Mouse (Mus musculus) T-helper 1 cell (primary cell): Measurements from ENCODE around the gene Amn.

Experiments used
- in situ Hi-C: fragments of 300-600 bp; cut with MboI, MseI; formaldehyde crosslinking; loops from one replicate; pipeline ENCODE4 v1.15.1; 2025; ENCODE audit warnings: high pct_unique_total_duplicates

The Amn gene

DNA sequence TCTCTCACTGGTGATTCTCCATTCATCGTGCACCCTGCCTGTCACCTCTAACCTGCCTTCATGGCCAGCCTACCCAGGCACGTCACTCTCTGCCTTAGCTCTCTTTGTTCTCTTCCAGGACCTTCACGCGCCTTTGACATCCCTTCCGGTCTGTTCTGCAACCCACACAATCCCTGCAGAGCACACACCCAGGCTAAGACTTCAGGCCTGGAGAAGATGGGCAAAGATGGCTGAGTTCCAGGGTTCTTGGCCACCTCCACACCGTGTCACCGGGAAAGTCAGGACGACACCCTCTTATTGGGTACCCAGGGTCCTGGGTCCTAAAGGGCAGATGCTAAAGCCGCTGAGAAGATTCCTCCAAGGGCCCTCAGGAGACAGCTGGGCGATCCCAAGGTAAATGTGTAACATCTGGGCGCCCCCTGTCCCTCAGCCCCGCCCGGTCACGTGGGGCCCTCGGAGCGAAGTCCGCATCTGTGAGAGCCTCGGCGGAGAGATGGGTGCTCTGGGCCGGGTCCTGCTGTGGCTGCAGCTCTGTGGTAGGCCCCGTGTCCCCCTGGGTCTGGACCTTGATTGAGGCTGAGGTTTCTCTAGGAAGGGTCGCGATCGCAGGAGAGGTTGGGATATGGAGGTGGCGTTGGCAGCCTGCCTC is at the start of gene Amn:
Gene Amn, plus strand, starts transcription at position 467 of the 649 bp plus-strand sequence.
- in situ Hi-C loops: no loop called here

DNA sequence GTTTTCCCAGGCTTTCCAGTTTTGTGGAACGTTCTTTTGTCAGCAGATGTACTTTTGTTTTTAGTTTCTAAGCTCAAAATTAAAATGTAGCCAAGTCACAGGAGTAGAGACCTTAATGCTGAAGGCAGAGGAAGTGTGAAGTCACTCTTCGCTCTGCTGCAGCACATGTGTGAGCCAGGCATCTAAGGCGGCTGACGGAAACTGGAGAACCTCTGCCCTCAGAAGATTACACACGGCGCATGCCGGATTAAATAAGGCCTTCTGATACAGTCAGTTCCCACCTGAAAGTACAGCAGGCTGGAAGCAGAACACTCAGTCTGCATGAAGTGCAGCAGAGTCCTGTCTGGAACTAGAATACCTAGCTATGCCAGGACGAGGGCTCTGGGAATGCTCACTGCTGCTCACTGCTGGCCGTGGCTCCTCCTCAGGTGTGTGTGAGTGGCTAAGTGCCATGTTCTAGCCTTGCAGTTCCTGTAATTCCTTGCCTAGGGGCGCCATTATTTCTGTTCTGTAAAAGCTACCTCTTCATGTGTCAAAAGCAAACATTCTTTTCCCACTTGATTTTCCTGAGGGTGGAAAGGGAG is 45.6 kb upstream of the Amn start:
- in situ Hi-C loops: no loop called here

DNA sequence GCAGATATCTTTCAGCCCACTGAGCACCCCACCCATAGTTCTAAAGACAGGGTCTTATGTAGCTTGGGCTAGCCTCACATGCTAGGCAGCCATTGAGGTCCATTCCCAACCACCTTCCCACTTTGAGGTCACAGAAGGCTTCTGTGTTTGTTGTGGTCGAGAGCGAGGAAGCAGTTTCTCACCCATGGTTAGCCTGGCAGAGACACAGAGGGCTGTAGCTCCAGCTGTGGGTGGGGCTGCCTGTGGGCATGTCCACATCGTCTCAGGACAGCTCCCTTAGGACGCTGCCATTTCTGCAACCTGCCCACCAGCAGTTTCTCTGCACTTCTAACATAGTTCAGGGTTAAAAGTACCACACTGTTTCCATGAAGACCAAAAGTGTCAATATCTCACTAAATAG is 43.5 kb upstream of the Amn start:
- in situ Hi-C loops: no loop called here

DNA sequence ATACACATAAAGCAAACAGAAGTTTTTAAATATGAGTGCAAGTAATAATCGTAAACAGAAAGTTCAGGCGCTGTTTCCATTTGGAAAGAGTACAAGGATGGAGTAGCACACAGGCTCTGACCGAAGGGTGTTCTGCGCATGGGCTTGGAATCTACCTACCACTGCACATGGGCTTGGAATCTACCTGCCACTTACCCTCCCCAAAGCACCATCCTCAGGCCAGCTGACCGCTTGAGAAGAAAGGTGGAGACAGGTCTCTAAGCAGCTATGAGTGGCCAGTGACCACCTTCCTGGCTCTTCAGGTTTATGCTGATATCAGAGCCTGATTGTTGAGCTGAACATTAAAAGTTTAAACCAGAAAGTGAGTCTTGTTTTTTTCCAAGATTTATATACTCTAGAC is 42.4 kb upstream of the Amn start:
- in situ Hi-C loops: no loop called here

DNA sequence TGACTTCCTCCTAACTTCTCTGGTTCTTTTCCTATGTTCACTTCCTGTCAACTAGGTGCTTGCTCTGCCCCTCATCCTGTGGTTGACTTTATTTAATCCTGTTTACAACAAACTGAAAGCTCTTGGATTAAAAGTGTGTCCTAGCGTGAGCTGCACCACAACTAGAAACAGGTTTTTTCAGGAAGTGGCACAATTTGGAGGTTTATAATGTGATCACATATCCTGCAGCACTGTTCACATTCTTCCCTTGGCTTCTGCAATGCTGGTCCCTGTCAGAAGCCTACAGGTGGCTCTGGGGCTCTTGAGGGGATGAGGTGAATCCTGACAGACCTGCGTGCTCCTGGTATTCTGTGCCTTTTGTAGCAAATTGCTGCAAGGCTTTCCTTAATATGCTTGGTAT is 40.1 kb upstream of the Amn start:
- in situ Hi-C loops: no loop called here

DNA sequence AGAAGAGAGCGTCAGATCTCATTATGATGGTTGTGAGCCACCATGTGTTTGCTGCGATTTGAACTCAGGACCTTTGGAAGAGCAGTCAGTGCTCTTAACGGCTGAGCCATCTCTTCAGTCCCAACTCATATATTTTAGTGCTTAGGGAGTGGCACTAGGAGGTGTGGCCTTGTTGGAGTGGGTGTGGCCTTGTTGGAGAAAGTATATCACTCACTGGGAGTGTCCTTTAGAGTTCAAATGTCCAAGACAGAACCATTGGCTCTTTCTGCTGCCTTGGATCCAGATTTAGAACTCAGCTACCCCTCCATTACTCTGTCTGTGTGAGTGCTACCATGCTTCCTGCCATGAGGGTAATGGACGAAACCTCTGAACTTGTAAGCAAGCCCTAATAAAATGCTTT is 37.1 kb upstream of the Amn start:
- in situ Hi-C loops: no loop called here

DNA sequence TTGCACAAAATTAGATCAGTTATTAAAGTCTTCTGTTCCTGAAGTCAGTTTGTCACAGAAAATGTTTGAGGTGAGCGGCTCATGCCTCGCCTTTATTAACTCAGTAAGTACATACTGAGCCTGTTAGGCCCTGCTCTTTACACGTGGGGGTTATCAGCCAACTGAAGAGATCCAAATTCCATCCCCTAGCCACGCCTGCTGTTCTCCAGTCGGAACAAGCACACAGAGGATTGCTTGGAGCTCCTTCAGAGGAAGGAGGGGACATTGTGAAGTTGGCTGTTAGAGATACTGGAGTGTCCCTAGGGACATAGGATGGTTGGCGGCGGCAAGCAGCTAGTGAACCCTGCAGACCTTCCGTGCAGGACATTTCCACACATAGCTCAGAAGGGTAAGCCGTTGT is 36.5 kb upstream of the Amn start:
- in situ Hi-C loops: no loop called here

DNA sequence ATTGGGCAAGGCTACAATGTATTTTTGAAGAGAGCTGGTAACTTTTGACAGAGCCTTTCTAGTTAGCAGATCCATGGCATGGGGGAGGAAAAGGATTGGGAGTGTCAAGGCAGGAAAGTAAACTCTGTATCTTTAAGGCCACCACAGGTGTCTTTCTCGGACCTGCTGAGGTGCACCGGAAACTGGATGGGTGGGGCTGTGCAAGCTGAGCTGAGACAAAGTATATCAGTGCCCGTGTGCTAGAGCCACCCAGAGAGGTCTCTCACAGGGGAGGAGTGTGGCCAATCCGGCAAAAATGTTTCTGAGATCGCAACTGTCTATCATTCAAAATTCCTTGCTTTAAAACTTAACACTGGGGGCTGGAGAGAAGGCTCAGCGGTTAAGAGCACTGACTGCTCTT is 35.3 kb upstream of the Amn start:
- in situ Hi-C loops: no loop called here

DNA sequence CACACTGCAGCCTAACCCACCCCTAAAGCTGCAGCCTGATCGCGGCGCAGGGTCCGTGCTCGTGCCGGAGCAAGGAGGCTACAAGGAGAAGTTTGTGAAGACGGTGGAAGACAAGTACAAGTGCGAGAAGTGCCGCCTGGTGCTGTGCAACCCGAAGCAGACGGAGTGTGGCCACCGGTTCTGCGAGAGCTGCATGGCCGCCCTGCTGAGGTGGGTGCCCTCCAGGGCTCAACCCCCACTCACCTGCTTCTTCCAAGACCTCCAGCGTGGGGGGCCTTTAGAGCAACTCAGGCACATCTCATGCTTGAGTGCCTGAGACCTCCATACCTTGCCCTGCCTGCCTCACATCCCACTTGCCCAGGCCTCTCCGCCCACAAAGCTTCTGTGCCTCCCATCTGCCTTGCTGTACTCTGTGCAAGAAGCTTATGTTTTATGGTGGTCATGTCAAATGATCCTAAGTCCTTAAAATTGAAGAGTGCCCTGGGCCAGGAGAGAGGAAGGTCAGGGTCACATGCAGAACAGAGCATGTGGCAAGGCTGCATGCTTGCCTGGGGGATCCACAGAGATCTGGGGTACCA is 33.2 kb upstream of the Amn start:
- in situ Hi-C loops: no loop called here

DNA sequence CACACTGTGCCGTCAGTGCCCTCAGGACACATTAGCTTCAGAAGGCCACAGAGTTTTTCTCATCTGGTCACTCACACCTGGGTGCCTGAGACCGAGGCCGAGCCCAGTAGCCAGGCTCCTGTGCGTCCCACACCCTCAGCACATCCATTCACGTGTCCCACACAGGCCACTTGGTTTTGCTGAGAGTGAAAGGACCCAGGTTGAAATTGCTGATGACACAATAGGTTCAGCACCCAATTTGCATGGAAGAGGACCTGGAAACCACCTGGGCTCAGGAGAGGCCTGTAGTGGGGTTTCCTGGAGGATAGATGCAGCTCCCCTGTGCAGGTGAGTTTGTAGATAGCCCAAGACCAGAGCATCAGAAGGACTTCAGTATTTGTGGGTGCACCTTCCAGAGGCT is 32.5 kb upstream of the Amn start:
- in situ Hi-C loops: no loop called here

DNA sequence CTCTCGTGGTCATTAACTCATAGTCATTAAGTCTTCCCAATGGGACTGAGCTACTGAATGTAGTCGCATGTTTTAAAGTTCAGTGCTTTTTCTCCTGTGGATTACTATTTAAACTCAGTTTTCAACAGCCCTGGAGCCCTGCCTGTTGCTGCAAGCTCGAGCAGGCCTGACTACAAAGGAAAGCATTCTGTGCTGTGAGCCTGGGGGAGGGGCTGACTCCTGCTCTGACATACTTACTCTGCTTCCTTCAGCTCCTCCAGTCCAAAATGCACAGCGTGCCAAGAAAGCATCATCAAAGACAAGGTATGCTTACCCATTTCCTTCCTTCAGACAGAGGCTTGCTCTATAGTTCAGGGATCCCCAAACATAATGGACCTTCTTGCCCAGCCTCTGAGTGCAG is 32.1 kb upstream of the Amn start:
- in situ Hi-C loops: no loop called here

DNA sequence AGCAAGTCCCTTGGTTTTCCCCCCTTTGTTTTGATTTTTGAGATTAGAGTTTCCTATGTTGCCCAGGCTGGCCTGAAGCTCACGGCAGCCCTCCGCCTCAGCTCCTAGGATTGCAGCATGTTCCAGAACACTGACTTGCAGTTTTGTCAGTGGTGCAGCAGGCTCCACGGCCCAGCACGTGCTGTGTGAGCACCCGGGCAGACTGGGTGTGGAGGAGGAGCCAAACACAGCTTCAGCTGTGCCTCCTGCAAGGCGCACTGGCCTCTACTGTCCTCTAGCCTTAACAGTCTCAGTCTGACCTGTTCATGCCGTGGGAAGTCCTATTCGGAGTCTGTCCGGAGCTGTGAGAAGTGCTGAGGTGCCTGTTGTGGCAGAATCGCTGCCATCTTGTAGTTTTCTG is 31.0 kb upstream of the Amn start:
- in situ Hi-C loops: no loop called here

DNA sequence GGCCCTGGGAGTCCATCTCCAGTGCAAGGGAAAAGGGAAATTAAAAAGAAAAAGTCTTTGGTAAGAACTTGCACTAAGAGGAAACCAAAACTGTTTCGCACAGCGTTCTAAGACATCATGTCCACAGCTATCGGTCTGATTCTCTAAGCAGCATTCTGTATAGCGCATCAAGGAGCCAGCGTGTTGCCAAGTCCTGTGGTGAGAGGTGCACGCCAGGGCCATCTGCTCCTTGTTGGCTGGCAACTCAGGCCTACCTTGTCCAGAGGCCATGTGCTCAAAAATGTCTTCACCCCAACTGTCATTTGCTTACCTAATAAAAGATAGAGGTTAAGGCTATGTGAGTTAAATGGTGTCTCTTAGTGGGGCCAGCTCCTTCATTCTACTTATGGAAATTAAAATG is 29.0 kb upstream of the Amn start:
- in situ Hi-C loops: no loop called here

DNA sequence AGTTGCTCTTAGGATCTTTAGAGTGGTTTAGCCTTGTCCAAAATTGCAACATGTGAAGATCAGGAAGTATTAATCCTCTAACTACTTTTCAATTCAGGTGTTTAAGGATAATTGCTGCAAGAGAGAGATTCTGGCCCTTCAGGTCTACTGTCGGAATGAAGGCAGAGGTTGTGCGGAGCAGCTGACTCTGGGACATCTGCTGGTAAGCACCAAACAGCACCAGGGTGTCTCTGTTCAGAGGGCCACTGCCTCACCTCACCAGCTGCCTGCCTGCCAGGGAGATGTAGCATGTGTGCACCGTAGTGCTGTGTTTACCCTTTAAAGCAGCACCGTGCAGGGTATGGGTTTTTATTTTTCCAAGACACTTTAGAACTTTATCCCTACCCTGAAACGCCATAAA is 28.5 kb upstream of the Amn start:
- in situ Hi-C loops: no loop called here

DNA sequence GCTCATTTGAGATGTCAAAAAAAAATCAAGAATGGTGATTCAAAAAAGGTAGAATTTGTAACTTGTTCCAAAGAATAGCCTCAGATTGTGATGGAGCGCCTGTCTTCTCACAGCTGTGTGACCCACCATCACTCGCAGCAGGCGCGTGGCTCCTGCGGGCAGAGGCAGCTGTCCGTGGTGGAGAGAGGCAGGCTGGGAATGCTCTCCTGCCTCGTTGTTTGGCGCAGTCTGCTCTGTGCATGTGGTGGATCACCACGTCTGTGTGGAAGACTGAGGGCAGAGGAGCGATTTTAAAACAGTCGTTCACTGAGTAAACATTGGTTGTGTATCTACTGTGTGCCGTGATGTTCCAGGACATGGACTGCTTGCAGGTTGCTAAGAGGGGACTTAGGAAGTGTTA is 27.2 kb upstream of the Amn start:
- in situ Hi-C loops: no loop called here

DNA sequence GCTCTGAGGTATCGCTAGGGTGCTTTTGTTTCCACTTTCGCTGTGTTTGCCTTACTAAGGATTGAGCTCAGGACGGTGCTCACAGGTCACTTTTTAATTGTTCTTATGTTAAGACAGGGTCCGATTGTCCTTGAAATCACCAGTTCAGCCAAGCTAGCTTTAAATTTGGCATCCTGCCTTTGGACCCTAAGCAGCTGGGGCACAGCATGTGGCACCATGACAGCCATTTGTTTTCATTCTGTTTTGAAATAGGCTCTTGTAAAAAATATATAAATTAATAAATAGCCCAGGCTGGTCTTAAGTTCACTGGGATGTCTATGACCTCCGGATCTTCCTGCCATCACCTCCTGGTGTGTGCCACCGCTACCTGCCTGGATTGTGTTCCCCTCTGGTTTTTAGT is 25.8 kb upstream of the Amn start:
- in situ Hi-C loops: no loop called here

DNA sequence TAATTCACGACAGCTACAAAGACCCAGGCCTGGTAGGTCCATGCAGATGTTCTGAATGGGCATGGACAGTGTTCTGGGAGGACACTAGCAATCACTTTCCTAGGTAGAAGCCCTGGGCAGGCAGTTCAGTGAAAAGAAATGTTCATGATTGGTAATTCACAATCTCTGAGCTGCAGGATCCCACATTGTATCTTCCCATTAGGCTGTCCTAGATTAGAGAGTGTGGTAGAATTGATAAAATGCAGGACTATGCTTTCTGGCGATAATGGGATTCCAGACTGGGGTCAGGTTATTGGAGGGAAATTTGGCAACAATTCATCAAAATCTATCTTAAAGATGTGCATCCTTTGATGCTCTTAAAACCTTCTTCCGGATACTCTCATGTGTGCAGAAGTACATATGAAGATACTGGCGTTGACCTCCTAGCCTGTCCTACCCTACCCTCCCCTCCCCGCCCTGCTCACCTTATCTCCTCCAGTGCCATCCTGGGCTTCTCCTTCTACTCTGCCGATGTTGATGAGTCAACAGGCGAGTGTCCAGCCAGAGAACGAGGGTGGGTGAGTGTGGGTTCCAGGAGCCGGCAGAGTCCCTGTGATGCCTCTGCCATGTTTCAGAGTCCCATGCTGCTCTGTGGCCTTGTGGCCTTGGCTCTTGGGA is 24.0 kb upstream of the Amn start:
- in situ Hi-C loops: no loop called here

DNA sequence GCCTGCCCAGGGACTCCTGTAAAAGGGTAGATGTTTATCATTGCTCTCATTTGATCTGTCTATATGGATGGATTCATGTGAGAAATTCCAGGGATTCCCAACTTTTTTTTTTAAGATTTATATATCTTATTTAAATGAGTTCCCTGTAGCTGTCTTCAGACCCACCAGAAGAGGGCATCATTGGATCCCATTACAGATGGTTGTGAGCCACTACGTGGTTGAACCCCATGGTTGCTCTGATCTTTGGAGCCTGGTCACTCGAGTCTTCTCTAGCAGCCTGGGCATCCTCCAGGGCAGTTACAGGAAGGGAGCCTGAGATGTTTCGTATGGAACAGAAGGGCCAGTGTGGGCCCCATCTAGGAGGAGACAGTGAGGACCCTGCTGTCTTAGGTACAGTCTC is 21.8 kb upstream of the Amn start:
- in situ Hi-C loops: no loop called here

DNA sequence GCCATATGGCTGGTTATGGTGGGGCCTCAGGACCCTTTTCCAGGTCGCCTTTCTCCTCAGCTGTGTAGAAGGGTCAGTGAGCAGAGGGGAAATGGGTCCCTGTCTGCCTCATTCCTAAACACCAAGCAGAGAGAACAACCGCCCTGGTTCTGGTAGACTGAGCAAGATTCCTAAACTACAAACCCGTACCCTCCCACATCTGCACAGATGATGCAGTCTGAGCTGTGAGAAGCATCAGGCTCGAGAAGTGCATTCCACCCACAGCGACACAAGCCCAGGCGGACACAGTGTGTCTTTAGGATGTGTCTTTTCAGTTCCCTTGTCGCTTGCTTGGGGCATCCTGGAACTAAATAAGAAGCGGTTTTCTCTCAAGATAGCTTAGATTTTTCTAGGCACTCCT is 20.8 kb upstream of the Amn start:
- in situ Hi-C loops: no loop called here

DNA sequence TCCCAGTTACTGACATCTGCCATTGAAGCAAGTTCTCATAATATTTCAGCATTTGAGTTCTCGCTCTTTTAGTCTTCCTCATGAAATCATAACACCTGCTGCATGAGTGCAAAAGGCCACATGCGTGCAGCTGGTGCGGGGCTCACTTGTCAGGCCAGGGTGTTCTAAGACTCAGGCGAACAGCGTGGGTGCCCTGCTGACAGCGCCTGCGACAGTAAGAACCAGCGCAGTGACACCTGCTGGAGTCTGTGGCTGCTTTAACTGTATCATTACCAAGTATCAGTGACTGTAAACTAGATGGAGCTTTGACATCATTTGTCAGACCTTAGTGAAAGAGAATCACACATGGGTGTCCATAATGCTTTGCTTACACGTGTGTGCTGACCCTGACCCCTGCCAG is 19.7 kb upstream of the Amn start:
- in situ Hi-C loops: no loop called here

DNA sequence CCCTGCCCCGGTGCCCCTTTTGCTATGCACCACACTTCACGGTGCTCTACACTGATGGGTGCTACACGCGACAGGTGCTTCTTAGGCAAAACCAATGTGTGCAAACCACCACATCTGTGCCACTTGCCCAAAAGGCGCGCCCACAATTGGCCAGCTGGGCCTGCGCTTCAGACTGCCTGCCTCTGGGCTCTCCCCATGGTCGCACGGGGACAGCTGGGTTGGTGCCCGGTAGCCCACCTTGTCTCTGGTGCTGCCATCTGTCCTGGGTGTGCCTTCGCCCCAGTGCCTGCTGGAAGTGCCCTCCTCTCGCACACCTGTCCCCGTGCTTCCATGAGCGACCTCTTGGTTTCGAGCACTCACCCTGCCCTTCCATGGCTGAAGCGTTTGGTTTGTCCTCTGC is 7.2 kb upstream of the Amn start:
- in situ Hi-C loops: no loop called here

DNA sequence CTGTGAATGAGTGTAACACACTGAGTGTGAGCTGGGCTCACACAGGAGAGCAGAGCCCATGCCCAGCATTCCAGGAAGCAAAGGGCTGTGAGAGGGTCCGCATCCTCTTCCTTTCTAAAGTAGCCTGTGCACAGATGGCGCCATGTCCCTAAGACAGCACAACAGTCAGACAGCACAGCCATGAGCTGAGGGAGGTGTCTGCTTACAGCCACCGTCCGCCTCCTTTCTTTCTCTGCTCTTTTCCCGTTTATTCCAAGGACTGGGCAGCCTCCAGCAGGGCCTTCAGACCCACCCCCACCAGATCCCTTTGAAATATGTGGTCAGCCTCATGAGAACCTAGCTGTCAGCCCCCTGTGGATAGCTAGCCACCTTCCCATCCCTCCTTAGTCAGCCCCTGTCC is 5.7 kb upstream of the Amn start:
- in situ Hi-C loops: no loop called here

DNA sequence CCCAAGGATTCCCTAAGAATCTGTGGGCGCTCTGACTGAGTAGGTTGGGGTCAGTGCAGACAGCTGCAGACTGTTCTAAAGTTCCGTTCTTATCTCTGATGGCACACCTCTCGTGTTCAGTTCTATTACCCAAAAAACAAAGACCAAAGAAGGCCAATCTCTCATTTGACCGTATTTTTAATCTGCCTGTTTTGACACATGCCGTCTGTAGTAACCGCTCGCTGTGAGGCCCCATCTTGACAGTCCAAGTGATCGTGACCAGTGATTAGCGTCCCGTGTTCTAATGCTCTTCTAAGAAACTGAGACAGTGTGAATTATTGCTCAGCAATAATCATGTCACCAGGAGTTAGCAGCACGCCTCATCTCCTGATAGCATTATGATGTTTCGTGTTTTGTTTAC is 4.3 kb upstream of the Amn start:
- in situ Hi-C loops: no loop called here
